Mouse (Mus musculus) heart, postnatal 25 days (tissue): ENCODE measurements around the gene Otop2. TPM values are rescaled to one million over a fixed set of nuclear protein-coding genes. Genes with fewer than 3 reads are reported as not detected.

Experiments
- DNase-seq: peaks from one replicate; pipeline ENCODE4 v3.0.0; 2022; ENCODE audit warnings: low spot score
- intact Hi-C: fragments of 180-260 bp; cut with DNase I; formaldehyde crosslinking; loops from one replicate; pipeline ENCODE4 v1.15.1; 2025
- total RNA-seq, 2 experiments: library from RNA; stranded (reverse); gene quantifications; 2 replicates each; pipeline ENCODE4 v1.2.3; 2021

Otop2 gene
- total RNA-seq, 2 experiments from 2014 or later, result not detected

DNA sequence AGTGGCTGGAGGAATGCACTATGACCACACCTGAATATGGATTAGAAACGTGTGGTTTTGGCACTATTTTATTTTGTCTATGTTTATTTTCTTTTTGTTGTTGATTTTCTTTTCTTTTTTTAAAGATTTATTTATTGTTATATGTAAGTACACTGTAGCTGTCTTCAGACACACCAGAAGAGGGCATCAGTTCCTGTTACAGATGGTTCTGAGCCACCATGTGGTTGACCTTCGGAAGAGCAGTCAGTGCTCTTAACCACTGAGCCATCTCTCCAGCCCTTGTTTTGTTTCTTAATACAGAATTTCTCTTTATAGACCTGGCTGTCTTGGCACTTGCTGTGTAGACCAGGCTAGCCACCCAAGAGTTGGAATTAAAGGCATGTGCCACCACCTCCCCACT lies 65.8 kb downstream of the Otop2 start:
- intact Hi-C loops, result no loop called here
- no peak for DNase-seq

GRCm38 (mm10) chr11:115373805-115374694 lies 67.1 kb downstream of the Otop2 start:
- DNase-seq, result peak; percentile 63
- intact Hi-C loops, result no loop called here

- DNase-seq, result no peak
- intact Hi-C loops, result no loop called here
These were observed 67.9 kb downstream of the Otop2 start for GRCm38 (mm10) chr11:115374695-115375425.

- DNase-seq, result no peak
- intact Hi-C loops, result no loop called here
These were observed 69.8 kb downstream of the Otop2 start for GRCm38 (mm10) chr11:115376722-115377121.

- intact Hi-C loops, result no loop called here
- DNase-seq, result no peak
These were observed 70.3 kb downstream of the Otop2 start for GRCm38 (mm10) chr11:115377254-115377653.

DNA sequence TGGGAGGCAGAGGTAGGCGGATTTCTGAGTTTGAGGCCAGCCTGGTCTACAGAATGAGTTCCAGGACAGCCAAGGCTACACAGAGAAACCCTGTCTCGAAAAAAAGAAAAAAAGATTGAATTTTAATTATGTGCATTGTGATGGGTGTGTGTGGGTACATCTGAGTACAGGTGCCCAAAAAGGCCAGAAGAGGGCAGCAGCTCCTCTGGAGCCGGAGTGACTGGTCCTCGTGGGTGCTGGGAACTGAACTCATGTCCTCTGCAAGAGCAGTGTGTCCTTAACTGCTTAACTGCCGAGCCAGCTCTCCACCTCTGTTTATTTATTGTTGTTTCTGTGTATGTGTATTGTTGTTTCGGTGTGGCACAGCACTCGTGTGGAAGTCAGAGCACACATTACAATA lies 70.9 kb downstream of the Otop2 start:
- intact Hi-C loops, result no loop called here
- no peak for DNase-seq

- intact Hi-C loops, result no loop called here
These were observed 74.3 kb downstream of the Otop2 start for GRCm38 (mm10) chr11:115381276-115381675.

More at GRCm38 (mm10) chr11:115381276-115381675, 74.3 kb downstream of the Otop2 start:
- no peak for DNase-seq

Other genes starting within 250 kb of the Otop2 start
- under 1 TPM; 0.28 to 0.42 TPM for gene Cd300e, start 245.0 kb upstream of the Otop2 start, total RNA-seq
- under 1 TPM; 0.67 to 0.75 TPM for gene Rab37, start 215.7 kb upstream of the Otop2 start, total RNA-seq
- gene Cd300lf, start 173.2 kb upstream of the Otop2 start, total RNA-seq, result under 1 TPM in 1 of 2 experiments, not detected in 1; 0.28 TPM
- 10 to 100 TPM; 10.1 to 12.9 TPM for gene Slc9a3r1, start 143.8 kb upstream of the Otop2 start, total RNA-seq
- 10 to 100 TPM; 10.0 to 10.5 TPM for gene Tmem104, start 119.7 kb upstream of the Otop2 start, total RNA-seq
- 10 to 100 TPM; 19.3 to 23.0 TPM for gene Nat9, start 119.3 kb upstream of the Otop2 start, total RNA-seq
- gene Grin2c, start 39.9 kb upstream of the Otop2 start, total RNA-seq, result under 1 TPM; 0.10 to 0.34 TPM
- 1 to 10 TPM; 7.9 to 8.2 TPM for gene Fdxr, start 30.1 kb upstream of the Otop2 start, total RNA-seq
- 1 to 10 TPM; 1.1 to 1.5 TPM for gene Fads6, start 9.5 kb upstream of the Otop2 start, total RNA-seq
- under 1 TPM in 1 of 2 experiments, not detected in 1; 0.20 TPM for gene Ush1g, start 14.9 kb downstream of the Otop2 start, total RNA-seq
- not detected for gene Otop3, start 27.6 kb downstream of the Otop2 start, total RNA-seq
- gene Hid1, start 60.6 kb downstream of the Otop2 start, total RNA-seq, result 1 to 10 TPM; 4.2 to 5.4 TPM
- 1 to 10 TPM; 5.5 to 6.6 TPM for gene Cdr2l, start 74.8 kb downstream of the Otop2 start, total RNA-seq
- gene Mrpl58, start 96.6 kb downstream of the Otop2 start, total RNA-seq, result 100 to 1,000 TPM; 143 to 145 TPM
- gene Atp5h, start 112.8 kb downstream of the Otop2 start, total RNA-seq, result 1,000 to 10,000 TPM; 2,312 to 2,343 TPM
- 10 to 100 TPM; 27.0 to 28.0 TPM for gene Kctd2, start 113.0 kb downstream of the Otop2 start, total RNA-seq
- not detected for gene Trim80, start 133.4 kb downstream of the Otop2 start, total RNA-seq
- gene Slc16a5, start 155.3 kb downstream of the Otop2 start, total RNA-seq, result not detected
- gene Armc7, start 168.5 kb downstream of the Otop2 start, total RNA-seq, result 1 to 10 TPM; 1.4 to 2.3 TPM
- gene Nt5c, start 184.7 kb downstream of the Otop2 start, total RNA-seq, result 10 to 100 TPM; 13.9 to 14.9 TPM
- gene Jpt1, start 207.2 kb downstream of the Otop2 start, total RNA-seq, result 100 to 1,000 TPM; 121 to 135 TPM
- 100 to 1,000 TPM; 165 to 177 TPM for gene Sumo2, start 229.1 kb downstream of the Otop2 start, total RNA-seq